Mouse (Mus musculus): ENCODE results near the gene Ctnna2. TPM values are rescaled to one million over a fixed set of nuclear protein-coding genes. Genes with fewer than 3 reads are reported as not detected.

The Ctnna2 gene
- polyA plus RNA-seq, 1 experiment: 0.70 TPM

DNA sequence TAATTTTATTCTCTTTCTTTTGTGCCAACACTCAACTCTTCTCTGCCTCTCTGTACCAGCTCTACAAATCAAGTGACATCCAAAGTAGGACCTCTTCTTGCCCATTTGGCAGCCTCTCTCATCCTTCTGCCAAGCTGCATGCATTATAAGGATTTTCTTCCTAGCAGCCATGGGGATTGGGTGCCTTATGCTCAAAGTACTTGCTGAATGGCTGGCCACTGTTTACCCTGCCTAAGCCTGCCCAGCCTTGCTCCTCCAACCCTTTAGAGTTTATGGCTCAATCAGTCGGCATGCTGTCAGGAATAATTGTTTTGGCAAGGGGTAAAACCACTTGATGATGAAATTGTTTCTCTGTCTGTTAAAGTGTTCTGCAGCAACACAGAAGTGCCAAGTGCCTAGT is 739.1 kb downstream of the Ctnna2 start:
- no peak for DNase-seq

DNA sequence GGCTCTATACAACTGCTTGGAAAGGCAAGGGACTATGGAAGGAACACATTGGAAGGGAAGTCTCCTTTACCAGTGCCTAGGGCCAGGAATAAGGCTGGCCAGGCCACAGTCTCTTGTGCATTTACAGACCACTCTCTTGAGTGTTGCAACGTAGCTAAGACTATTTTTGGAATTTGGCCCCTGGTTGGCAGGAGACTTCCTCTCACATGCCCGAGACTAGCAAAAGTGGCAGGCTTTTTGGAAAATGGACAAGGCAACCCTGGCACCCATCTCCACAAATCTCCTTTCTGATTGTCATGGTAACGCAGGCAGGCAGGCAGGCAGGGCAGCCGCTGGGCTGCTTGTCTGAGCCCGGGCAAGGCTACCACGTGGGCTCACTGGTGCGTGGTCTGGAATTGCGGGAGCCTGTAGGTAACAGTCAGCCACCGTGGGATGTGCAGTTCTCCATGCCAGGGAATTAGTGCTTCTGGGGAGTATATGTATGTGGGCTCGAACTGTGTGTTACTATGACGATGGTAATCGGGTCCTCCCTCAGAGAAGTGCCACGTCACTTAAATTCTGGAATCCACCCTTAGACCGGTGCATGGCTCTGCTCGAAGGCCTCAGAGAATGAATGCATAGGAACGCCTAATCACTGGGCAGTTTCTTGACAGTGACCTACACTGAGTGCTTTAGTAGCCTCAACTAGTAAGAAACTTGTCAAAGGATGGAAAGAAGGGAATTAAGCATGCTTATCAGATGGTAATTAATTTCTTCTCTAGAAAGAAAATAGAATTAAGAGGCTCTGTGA is 756.5 kb downstream of the Ctnna2 start:
- Histone ChIP-seq H3K4me1 (replicated peaks; ENCODE audit: control insufficient read depth, insufficient read depth, low read length) (no peaks in the 10 kb centered on the region), H3K36me3 (ENCODE audit: control insufficient read depth, insufficient read depth, low read length) (no peaks in the 10 kb centered on the region), H3K27me3 (ENCODE audit: control insufficient read depth, insufficient read depth, low read length) (no peaks in the 10 kb centered on the region), H3K4me3 (ENCODE audit: control insufficient read depth, insufficient read depth, low read length) (no peak overlapping the region), H3K27ac (ENCODE audit: control insufficient read depth, insufficient read depth, low read length) (no peak overlapping the region)
- TF ChIP-seq POLR2A (IDR thresholded peaks at IDR 0.05; ENCODE audit: control insufficient read depth, extremely low read depth, insufficient read depth, low read length, poor library complexity) (no peak), CTCF (IDR thresholded peaks at IDR 0.05; ENCODE audit: borderline replicate concordance, control insufficient read depth, extremely low read depth, insufficient read depth, low read length, poor library complexity) (no peak)
- no peak for DNase-seq
- 83% methylated on average over 16 of the region's 16 CpGs for WGBS

More for the DNA sequence above, 739.1 kb downstream of the Ctnna2 start:
- H3K4me1 ChIP-seq (replicated peaks; ENCODE audit: control insufficient read depth, insufficient read depth, low read length): no peaks in the 10 kb centered on the region
- H3K27me3 ChIP-seq (ENCODE audit: control insufficient read depth, insufficient read depth, low read length): no peaks in the 10 kb centered on the region; the same call in 1 of the 2 replicates
- TF ChIP-seq POLR2A (IDR thresholded peaks at IDR 0.05; ENCODE audit: control insufficient read depth, extremely low read depth, insufficient read depth, low read length, poor library complexity): no peak
- no peak for TF ChIP-seq CTCF (IDR thresholded peaks at IDR 0.05; ENCODE audit: borderline replicate concordance, control insufficient read depth, extremely low read depth, insufficient read depth, low read length, poor library complexity)
- H3K27ac ChIP-seq (ENCODE audit: control insufficient read depth, insufficient read depth, low read length): no peak overlapping the region
- 6% methylated on average over 1 of the region's 1 CpGs for WGBS
- H3K4me3 ChIP-seq (ENCODE audit: control insufficient read depth, insufficient read depth, low read length): no peak overlapping the region
- H3K36me3 ChIP-seq (ENCODE audit: control insufficient read depth, insufficient read depth, low read length): no peaks in the 10 kb centered on the region

DNA sequence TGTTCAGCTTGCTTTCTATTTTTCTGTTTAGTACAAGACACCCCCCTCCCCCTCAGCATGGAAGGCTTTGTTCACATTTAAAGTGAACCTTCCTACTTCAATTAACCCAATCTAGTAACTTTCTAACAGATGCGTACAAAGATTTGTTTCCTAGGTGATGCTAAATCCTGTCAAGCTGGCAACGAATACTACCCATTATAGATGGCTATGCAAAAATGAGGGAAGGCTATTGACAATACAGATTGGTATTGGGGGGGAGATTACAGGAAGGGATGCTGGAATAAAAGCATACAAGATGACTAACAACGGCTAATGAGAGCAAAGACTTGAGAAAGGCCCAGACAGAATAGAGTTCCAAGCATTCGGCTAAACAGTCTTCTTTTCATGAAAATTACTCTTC is 758.7 kb downstream of the Ctnna2 start:
- WGBS: 86% methylated on average over 4 of the region's 4 CpGs
- no peaks in the 10 kb centered on the region for H3K36me3 ChIP-seq (ENCODE audit: control insufficient read depth, insufficient read depth, low read length)
- no peak overlapping the region for H3K27ac ChIP-seq (ENCODE audit: control insufficient read depth, insufficient read depth, low read length)
- H3K4me3 ChIP-seq (ENCODE audit: control insufficient read depth, insufficient read depth, low read length): no peak overlapping the region
- TF ChIP-seq CTCF (IDR thresholded peaks at IDR 0.05; ENCODE audit: borderline replicate concordance, control insufficient read depth, extremely low read depth, insufficient read depth, low read length, poor library complexity): no peak
- no peak for TF ChIP-seq POLR2A (IDR thresholded peaks at IDR 0.05; ENCODE audit: control insufficient read depth, extremely low read depth, insufficient read depth, low read length, poor library complexity)
- no peaks in the 10 kb centered on the region for H3K27me3 ChIP-seq (ENCODE audit: control insufficient read depth, insufficient read depth, low read length)
- no peaks in the 10 kb centered on the region for H3K4me1 ChIP-seq (replicated peaks; ENCODE audit: control insufficient read depth, insufficient read depth, low read length)
- DNase-seq: no peak

DNA sequence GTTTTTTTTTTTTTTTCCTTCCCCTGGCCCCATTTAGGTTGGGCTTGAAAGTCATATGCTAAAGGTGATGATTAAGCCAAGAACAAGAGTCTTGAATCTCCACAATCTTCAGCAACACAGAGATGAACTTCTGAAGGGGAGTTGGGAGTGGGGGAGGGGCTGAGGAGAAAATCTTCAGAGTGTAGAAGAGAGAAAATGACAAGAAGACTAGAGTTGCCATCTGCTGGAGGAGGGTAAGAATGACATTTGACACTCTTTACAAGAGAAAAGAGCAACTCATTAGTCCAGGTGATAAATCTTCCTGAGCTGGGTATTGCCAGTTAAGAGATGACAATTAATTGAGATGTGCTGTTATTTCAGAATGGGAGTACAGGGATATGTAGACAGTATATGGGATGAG is 760.6 kb downstream of the Ctnna2 start:
- no peak overlapping the region for H3K27ac ChIP-seq (ENCODE audit: control insufficient read depth, insufficient read depth, low read length)
- no peaks in the 10 kb centered on the region for H3K27me3 ChIP-seq (ENCODE audit: control insufficient read depth, insufficient read depth, low read length)
- TF ChIP-seq CTCF (IDR thresholded peaks at IDR 0.05; ENCODE audit: borderline replicate concordance, control insufficient read depth, extremely low read depth, insufficient read depth, low read length, poor library complexity): no peak
- no peak for TF ChIP-seq POLR2A (IDR thresholded peaks at IDR 0.05; ENCODE audit: control insufficient read depth, extremely low read depth, insufficient read depth, low read length, poor library complexity)
- DNase-seq: no peak
- H3K4me3 ChIP-seq (ENCODE audit: control insufficient read depth, insufficient read depth, low read length): no peak overlapping the region
- no peaks in the 10 kb centered on the region for H3K4me1 ChIP-seq (replicated peaks; ENCODE audit: control insufficient read depth, insufficient read depth, low read length)
- no peaks in the 10 kb centered on the region for H3K36me3 ChIP-seq (ENCODE audit: control insufficient read depth, insufficient read depth, low read length)

DNA sequence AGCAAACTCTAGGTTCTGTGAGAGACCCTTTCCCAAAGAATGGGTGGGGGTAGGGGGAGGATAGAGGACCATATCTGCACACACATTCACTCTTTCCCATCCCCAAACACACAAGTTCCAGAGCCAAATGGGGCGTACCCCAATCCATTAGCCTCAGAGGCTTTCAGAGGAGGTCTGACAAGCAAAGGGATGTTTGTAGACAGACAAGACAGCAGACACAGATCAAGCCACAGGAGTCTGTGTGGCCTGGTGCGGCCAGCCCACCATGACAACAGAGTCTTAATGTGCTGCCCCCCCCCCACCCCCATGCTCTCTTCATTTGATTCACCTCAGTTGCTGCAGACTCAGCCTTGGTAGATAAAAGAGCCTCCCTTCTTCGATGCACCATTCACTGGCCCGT is 764.2 kb downstream of the Ctnna2 start:
- no peak overlapping the region for H3K27ac ChIP-seq (ENCODE audit: control insufficient read depth, insufficient read depth, low read length)
- no peaks in the 10 kb centered on the region for H3K27me3 ChIP-seq (ENCODE audit: control insufficient read depth, insufficient read depth, low read length)
- no peaks in the 10 kb centered on the region for H3K36me3 ChIP-seq (ENCODE audit: control insufficient read depth, insufficient read depth, low read length)
- no peak overlapping the region for H3K4me3 ChIP-seq (ENCODE audit: control insufficient read depth, insufficient read depth, low read length)
- 85% methylated on average over 4 of the region's 4 CpGs for WGBS
- H3K4me1 ChIP-seq (replicated peaks; ENCODE audit: control insufficient read depth, insufficient read depth, low read length): no peaks in the 10 kb centered on the region
- TF ChIP-seq POLR2A (IDR thresholded peaks at IDR 0.05; ENCODE audit: control insufficient read depth, extremely low read depth, insufficient read depth, low read length, poor library complexity) (no peak), CTCF (IDR thresholded peaks at IDR 0.05; ENCODE audit: borderline replicate concordance, control insufficient read depth, extremely low read depth, insufficient read depth, low read length, poor library complexity) (no peak)
- no peak for DNase-seq

DNA sequence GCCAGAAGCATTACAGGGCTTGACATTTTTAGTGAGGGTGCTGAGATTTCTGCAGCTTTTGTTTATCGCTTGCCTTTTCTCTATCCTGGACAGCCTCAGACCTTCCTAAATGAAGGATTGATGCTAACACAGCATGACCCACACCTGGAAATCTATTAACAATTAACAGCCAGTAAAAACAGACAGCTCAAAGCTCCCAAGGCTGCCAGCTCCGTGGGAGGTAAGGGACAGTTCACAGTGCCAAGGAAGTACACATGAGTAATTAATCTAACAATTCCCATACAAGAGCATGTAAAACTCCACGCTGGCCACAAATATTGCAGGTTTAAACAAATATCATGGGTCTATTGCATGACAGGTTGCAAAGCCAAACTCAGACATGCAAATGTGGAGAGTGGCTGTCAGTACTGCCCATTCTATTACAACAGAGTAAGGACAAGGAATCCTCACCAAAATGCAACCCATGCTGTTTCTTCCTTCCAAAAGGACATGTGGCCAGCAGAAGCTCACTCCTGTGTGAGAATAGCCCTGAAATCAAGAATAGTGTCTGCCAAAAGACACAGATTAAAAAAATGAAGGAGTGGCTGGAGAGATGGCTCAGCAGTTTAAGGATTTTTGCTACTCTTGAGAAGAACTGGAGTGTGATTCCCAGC is 765.6 kb downstream of the Ctnna2 start:
- Histone ChIP-seq H3K27ac (ENCODE audit: control insufficient read depth, insufficient read depth, low read length) (no peak overlapping the region), H3K4me1 (replicated peaks; ENCODE audit: control insufficient read depth, insufficient read depth, low read length) (no peaks in the 10 kb centered on the region), H3K27me3 (ENCODE audit: control insufficient read depth, insufficient read depth, low read length) (no peaks in the 10 kb centered on the region), H3K36me3 (ENCODE audit: control insufficient read depth, insufficient read depth, low read length) (no peaks in the 10 kb centered on the region), H3K4me3 (ENCODE audit: control insufficient read depth, insufficient read depth, low read length) (no peak overlapping the region)
- DNase-seq: no peak
- TF ChIP-seq POLR2A (IDR thresholded peaks at IDR 0.05; ENCODE audit: control insufficient read depth, extremely low read depth, insufficient read depth, low read length, poor library complexity): no peak
- no peak for TF ChIP-seq CTCF (IDR thresholded peaks at IDR 0.05; ENCODE audit: borderline replicate concordance, control insufficient read depth, extremely low read depth, insufficient read depth, low read length, poor library complexity)
- WGBS: 40% methylated on average over 3 of the region's 3 CpGs

All from thymus, adult 2 months (tissue).